Mouse (Mus musculus) stomach, postnatal 0 days (tissue): ENCODE data around the gene Rimbp3. TPM values are rescaled to one million over a fixed set of nuclear protein-coding genes. Genes with fewer than 3 reads are reported as not detected.
A peak's percentile ranks its signal among the peaks of the same experiment; 100 is the strongest.
"Not testable (repeated sequence)": the region's sequence is repeated elsewhere in the genome, so short reads cannot be mapped to it uniquely, and the experiment has no call there.

Experiments
- ATAC-seq: fragments of 200-750 bp; cut with Nextera tagmentation; 2 replicates; pipeline ENCODE4 v1.8.0; 2017; ENCODE audit not compliant: low FRiP score, low TSS enrichment
- DNase-seq: peaks from one replicate; pipeline ENCODE4 v3.0.0-alpha.2; 2016; ENCODE audit warnings: low spot score
- H3K27ac ChIP-seq: fragments of 300-500 bp; sonication (generic); replicated peaks from 2 replicates; pipeline ENCODE4 v1.5.1; 2014; ENCODE audit warnings: mild to moderate bottlenecking, control low read depth
- H3K27me3 ChIP-seq: fragments of 300-500 bp; sonication (generic); 2 replicates; pipeline ENCODE4 v1.6.1; 2014; ENCODE audit warnings: low read length; ENCODE audit not compliant: control insufficient read depth, insufficient read depth
- H3K36me3 ChIP-seq: fragments of 300-500 bp; sonication (generic); 2 replicates; pipeline ENCODE4 v1.6.1; 2014; ENCODE audit warnings: low read length, mixed read lengths; ENCODE audit not compliant: control insufficient read depth, insufficient read depth
- H3K4me1 ChIP-seq: fragments of 300-500 bp; sonication (generic); replicated peaks from 2 replicates; pipeline ENCODE4 v1.6.1; 2014; ENCODE audit warnings: antibody characterized with exemption; ENCODE audit not compliant: control insufficient read depth, insufficient read depth
- H3K4me2 ChIP-seq: fragments of 300-500 bp; sonication (generic); replicated peaks from 2 replicates; pipeline ENCODE4 v1.6.1; 2014; ENCODE audit warnings: low read depth, mild to moderate bottlenecking, control low read depth, moderate library complexity
- H3K4me3 ChIP-seq: fragments of 300-500 bp; sonication (generic); 2 replicates; pipeline ENCODE4 v1.5.1; 2014; ENCODE audit warnings: low read depth, low read length, control low read depth
- H3K9ac ChIP-seq: fragments of 300-500 bp; sonication (generic); 2 replicates; pipeline ENCODE4 v1.6.1; 2014; ENCODE audit warnings: mild to moderate bottlenecking, low read length, control low read depth, mixed read lengths
- H3K9me3 ChIP-seq: fragments of 300-500 bp; sonication (generic); 2 replicates; pipeline ENCODE4 v1.6.1; 2016; ENCODE audit warnings: low read length; ENCODE audit not compliant: control insufficient read depth
- CTCF ChIP-seq: IDR thresholded peaks from 2 replicates; pipeline ENCODE4 v1.5.1; 2016; ENCODE audit warnings: antibody characterized with exemption, low read depth, mild to moderate bottlenecking, moderate library complexity
- EP300 ChIP-seq: optimal IDR thresholded peaks from 2 replicates; pipeline ENCODE3; 2016; ENCODE audit warnings: antibody characterized with exemption
- WGBS: fragments of 180-500 bp; shearing (Covaris S2); extraction: QIAGEN DNeasy Blood & Tissue Kit; methylation state at CpG from one replicate; pipeline ENCODE4 v1.1.7; 2014; 5-methylcytosine and 5-hydroxymethylcytosine counted together
- polyA plus RNA-seq: library from polyadenylated mRNA; unstranded; fragments of >200 nt; fragmentation: Nextera tagmentation; extraction: Ambion mirVana; gene quantifications from 2 replicates; pipeline ENCODE4 v1.2.1, GENCODE M21; 2015

Gene Rimbp3
- 0.18 TPM in 2 replicates for polyA plus RNA-seq

DNA sequence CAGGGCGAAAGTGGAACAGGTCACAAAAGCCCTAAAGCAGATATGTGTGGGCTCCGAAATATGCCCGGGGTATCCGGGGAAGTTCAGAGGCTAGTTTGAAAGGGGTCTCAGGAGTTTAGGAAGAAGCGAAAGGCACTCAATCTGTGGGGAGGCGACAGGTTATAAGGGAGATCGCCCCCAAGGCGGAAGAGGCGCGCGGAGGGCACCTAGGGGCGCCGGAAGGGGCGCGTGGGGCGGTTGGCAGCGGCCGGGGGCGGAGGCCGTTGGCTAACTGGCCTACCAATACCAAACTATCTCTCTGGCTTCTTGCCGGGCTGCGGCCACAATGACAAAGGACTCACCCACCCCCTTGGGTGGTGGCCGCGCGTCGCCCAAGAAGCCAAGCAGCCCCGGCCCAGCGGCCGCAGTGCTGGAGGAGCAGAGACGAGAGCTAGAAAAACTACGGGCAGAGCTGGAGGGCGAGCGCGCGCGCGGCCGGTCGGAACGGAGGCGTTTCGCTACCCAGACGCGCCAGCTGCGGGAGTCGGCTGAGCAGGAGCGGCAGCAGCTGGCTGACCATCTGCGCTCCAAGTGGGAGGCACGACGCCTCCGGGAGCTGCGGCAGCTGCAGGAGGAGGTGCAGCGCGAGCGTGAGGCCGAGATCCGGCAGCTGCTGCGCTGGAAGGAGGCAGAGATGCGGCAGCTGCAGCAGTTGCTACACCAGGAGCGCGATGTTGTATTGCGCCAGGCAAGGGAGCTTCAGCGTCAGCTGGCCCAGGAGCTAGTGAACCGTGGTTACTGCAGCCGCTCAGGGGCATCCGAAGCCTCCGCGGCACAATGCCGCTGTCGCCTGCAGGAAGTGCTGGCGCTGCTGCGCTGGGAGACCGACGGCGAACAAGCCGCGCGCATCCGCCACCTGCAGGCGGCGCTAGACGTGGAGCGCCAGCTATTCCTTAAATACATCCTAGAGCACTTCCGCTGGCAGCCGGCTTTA lies at the start of gene Rimbp3:
Gene Rimbp3, plus strand, starts transcription at position 215 of the 973 bp plus-strand sequence.
- Histone ChIP-seq H3K36me3 (no peaks in the 10 kb centered on the region), H3K4me3 (peak within 1 kb of the TSS; percentile 57), H3K9ac (peak within 1 kb of the TSS; percentile 61), H3K27ac (peak within 1 kb of the TSS; percentile 4; the same call in 1 of the 2 replicates), H3K4me2 (peak within 1 kb of the TSS; percentile 100), H3K9me3 (no peaks in the 10 kb centered on the region), H3K27me3 (no peaks in the 10 kb centered on the region), H3K4me1 (peaks cover 5% of the 10 kb centered on the region; the same call in 1 of the 2 replicates)
- TF ChIP-seq CTCF (peak; percentile 90), EP300 (no peak)
- peak; percentile 90 for DNase-seq
- WGBS = under 1% methylated on average over 85 of the region's 85 CpGs
- peak; percentile 58 for ATAC-seq

DNA sequence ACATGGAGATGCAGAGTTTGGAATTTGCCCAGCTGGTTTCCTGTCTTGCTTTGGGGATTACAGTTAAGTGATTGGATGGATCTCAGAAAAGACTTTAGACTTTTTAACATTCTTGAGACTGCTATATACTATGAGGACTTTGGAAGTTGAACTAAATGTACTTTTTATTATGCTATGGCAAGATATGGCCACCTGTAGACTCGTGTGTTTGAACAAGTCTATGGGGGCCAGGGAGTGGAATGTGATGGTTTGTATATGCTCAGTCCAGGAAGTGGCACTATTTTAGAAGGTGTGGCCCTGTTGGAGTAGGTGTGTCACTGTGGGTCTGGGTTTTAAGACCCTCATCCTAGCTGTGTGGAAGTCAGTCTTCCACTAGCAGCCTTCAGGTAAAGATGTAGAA lies 42.9 kb upstream of the Rimbp3 start:
- H3K9ac ChIP-seq, ATAC-seq, H3K4me1 ChIP-seq, H3K4me3 ChIP-seq, DNase-seq, H3K4me2 ChIP-seq, H3K27me3 ChIP-seq, H3K9me3 ChIP-seq, H3K27ac ChIP-seq, H3K36me3 ChIP-seq: not testable (repeated sequence)
- 67% methylated on average over 1 of the region's 1 CpGs for WGBS

DNA sequence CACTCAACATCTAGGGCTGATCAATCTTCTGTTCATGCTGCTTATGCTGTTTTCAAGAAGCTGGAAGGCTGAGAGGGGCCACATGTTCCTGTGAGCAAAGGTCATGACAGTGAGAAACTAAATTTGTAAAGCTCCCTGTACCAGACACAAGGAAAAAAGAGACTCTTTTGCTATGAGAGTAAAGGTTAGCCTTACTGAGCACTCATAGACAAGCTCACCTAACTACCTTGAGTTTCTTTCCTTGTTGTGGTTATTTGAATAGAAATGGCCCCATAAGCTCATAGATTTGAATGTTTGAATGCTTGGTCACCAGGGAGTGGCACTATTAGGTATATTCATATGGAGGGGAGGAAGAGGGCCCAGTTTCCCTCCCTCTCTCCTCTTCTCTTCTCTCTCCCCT lies 41.2 kb upstream of the Rimbp3 start:
- Histone ChIP-seq H3K36me3 (peaks cover 4% of the 10 kb centered on the region; the same call in 1 of the 2 replicates), H3K9ac (no peak overlapping the region), H3K4me1 (no peaks in the 10 kb centered on the region), H3K27me3 (no peaks in the 10 kb centered on the region), H3K4me2 (no peak overlapping the region), H3K27ac (peak overlapping the region; percentile 61; the same call in 1 of the 2 replicates), H3K4me3 (no peak overlapping the region), H3K9me3 (no peaks in the 10 kb centered on the region)
- no peak for TF ChIP-seq CTCF
- no peak for TF ChIP-seq EP300
- DNase-seq (no peak), ATAC-seq (peak; percentile 90)

DNA sequence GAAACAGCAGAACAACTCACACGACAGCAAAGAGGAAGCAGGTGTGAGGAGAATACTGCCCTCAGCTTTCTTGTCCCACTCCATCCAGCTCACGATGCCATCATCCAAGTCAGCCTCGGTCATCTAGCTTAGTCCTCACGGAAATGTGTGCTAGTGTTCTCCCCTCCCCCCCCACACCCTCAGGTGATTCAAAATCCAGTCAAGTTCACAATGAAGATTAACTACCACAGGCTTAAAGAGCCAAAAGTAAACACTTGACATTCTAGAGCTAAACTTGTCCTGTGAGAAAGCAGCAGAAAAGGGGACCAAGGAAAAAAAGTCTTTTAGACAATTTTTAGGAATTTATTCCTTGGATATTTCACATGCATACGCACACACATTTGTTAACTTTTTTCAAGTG lies 40.4 kb upstream of the Rimbp3 start:
- peak overlapping the region; percentile 35; the same call in 1 of the 2 replicates for H3K27ac ChIP-seq
- H3K36me3 ChIP-seq = peaks cover 4% of the 10 kb centered on the region; the same call in 1 of the 2 replicates

GRCm38 (mm10) chr16:17175765-17176164 lies 32.6 kb upstream of the Rimbp3 start:
- no peaks in the 10 kb centered on the region for H3K4me1 ChIP-seq
- TF ChIP-seq CTCF = no peak
- TF ChIP-seq EP300 = no peak

More for the DNA sequence above, 40.4 kb upstream of the Rimbp3 start:
- H3K9me3 ChIP-seq = no peaks in the 10 kb centered on the region
- no peak overlapping the region for H3K4me3 ChIP-seq
- H3K9ac ChIP-seq = no peak overlapping the region
- no peaks in the 10 kb centered on the region for H3K27me3 ChIP-seq
- DNase-seq (peak; percentile 45), ATAC-seq (no peak; the same call in 1 of the 2 replicates)
- H3K4me1 ChIP-seq = no peaks in the 10 kb centered on the region
- no peak overlapping the region for H3K4me2 ChIP-seq
- WGBS = 65% methylated on average over 5 of the region's 5 CpGs
- TF ChIP-seq CTCF (no peak), EP300 (no peak)

More at GRCm38 (mm10) chr16:17175765-17176164, 32.6 kb upstream of the Rimbp3 start:
- no peak overlapping the region for H3K4me3 ChIP-seq
- 78% methylated on average over 2 of the region's 2 CpGs for WGBS
- peaks cover 3% of the 10 kb centered on the region; the same call in 1 of the 2 replicates for H3K36me3 ChIP-seq
- ATAC-seq = peak; percentile 90
- H3K27me3 ChIP-seq = no peaks in the 10 kb centered on the region
- no peak overlapping the region for H3K9ac ChIP-seq
- DNase-seq = peak; percentile 34
- H3K9me3 ChIP-seq = no peaks in the 10 kb centered on the region
- no peak overlapping the region for H3K4me2 ChIP-seq
- H3K27ac ChIP-seq = no peak overlapping the region
